Mouse (Mus musculus): ENCODE measurements around the gene 4930503B20Rik.

DNA sequence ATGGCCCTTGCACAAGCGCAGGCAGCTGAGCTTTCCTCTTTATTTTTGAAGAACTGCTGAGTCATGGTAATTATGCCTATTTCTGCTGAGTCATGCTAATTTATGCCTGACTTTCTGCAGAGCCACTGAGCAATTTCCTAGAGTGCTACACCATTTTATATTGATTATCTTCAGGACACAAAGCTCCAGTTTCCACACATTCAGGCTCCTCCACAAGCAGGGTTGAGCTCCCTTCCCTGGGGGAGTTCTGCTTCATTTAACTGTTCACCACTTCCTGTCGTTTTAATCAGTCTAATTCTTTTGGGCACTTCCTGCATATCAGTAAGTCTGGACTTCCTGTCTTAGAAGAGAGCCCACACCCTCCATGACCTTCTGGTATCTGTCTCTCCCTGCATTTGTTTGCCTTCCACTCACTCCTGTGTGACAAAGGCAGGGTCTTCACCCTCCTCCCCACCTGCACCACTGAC is 4.0 kb upstream of the 4930503B20Rik start:
- TF ChIP-seq POLR2A (IDR thresholded peaks at IDR 0.05; ENCODE audit: extremely low read depth, insufficient read depth, low read length), result no peak
- TF ChIP-seq CTCF (IDR thresholded peaks at IDR 0.05; ENCODE audit: extremely low read depth, insufficient read depth, low read length), result no peak
